Mouse (Mus musculus): ENCODE measurements around the gene Zfp106.

Gene Zfp106

GRCm38 (mm10) chr2:120563235-120563990, at the start of gene Zfp106:
Zfp106 (minus strand) TSS chr2:120563843.
- DNase-seq: peak; percentile 99

- peak; percentile 99 for DNase-seq
Observed at GRCm38 (mm10) chr2:120608830-120609723, 45.4 kb upstream of the Zfp106 start, which contains the start of the genes Haus2 and Lrrc57. Haus2 (plus strand) TSS chr2:120609383. Lrrc57 (minus strand) TSS chr2:120609520.

- no peak for DNase-seq
Observed at GRCm38 (mm10) chr2:120606021-120606690, 42.5 kb upstream of the Zfp106 start.

GRCm38 (mm10) chr2:120599506-120599905, 35.9 kb upstream of the Zfp106 start:
- DNase-seq: no peak

GRCm38 (mm10) chr2:120597734-120598133, 34.1 kb upstream of the Zfp106 start:
- no peak for DNase-seq

- no peak for DNase-seq
Observed at GRCm38 (mm10) chr2:120592227-120592626, 28.6 kb upstream of the Zfp106 start.

GRCm38 (mm10) chr2:120589759-120590158, 26.1 kb upstream of the Zfp106 start:
- DNase-seq: no peak

GRCm38 (mm10) chr2:120578286-120578685, 14.6 kb upstream of the Zfp106 start:
- peak; percentile 86 for DNase-seq

- peak; percentile 64 for DNase-seq
Observed at GRCm38 (mm10) chr2:120577799-120578198, 14.2 kb upstream of the Zfp106 start.

GRCm38 (mm10) chr2:120575978-120576377, 12.3 kb upstream of the Zfp106 start:
- DNase-seq: no peak

GRCm38 (mm10) chr2:120575121-120575520, 11.5 kb upstream of the Zfp106 start:
- DNase-seq: peak; percentile 49

- peak; percentile 82 for DNase-seq
Observed at GRCm38 (mm10) chr2:120572161-120572560, 8.5 kb upstream of the Zfp106 start.

- DNase-seq: no peak
Observed at GRCm38 (mm10) chr2:120571081-120571480, 7.4 kb upstream of the Zfp106 start.

GRCm38 (mm10) chr2:120567798-120568320, 4.2 kb upstream of the Zfp106 start:
- no peak for DNase-seq

GRCm38 (mm10) chr2:120566886-120567797, 3.5 kb upstream of the Zfp106 start, which contains the start of gene Snap23:
Snap23 (plus strand) TSS chr2:120567671.
- DNase-seq: peak; percentile 100

- no peak for DNase-seq
Observed at GRCm38 (mm10) chr2:120565363-120565762, 1.7 kb upstream of the Zfp106 start.

GRCm38 (mm10) chr2:120564548-120565188, 1.0 kb upstream of the Zfp106 start:
- peak; percentile 75 for DNase-seq

- DNase-seq: no peak
Observed at GRCm38 (mm10) chr2:120562859-120563234, 796 bp downstream of the Zfp106 start.

- DNase-seq: no peak
Observed at GRCm38 (mm10) chr2:120561524-120561923, 2.1 kb downstream of the Zfp106 start.

- DNase-seq: peak; percentile 84
Observed at GRCm38 (mm10) chr2:120558813-120559212, 4.8 kb downstream of the Zfp106 start.

GRCm38 (mm10) chr2:120556868-120557267, 6.8 kb downstream of the Zfp106 start:
- no peak for DNase-seq

Data from heart, adult 11 months (tissue).